Mouse (Mus musculus) CD8-positive naive resting alpha-beta T cell, adult 2 months (primary cell): Measurements from ENCODE around the gene Dmgdh.

Experiments
- DNase-seq, 2 experiments: peaks; one replicate each; pipeline ENCODE4 v3.0.0; 2022; ENCODE audit warnings: low read depth in 2 of 2, low spot score in 2 of 2

Dmgdh gene

DNA sequence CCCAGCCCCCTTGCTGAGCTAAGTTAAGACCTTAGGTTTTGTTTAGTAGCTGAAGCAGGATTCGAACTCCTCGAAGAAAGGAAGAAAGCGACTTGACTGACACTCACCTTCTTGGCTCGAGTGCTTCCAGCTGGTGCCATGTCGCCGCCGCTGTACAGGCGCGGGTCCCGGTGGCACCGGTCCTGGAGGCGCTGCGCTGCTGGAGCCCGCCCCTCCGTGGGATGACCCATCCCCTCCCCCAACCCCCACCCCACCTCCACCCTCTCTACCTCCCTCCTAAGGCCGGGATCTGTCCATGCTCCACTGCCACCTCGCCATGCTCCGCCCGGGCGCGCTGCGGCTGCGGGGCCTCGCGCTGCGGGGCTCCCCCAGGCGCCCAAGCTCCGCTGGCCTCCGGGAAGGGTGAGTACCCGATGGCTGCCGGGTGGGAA, at the start of gene Dmgdh, which contains the start of gene Bhmt2:
Gene Dmgdh, plus strand, starts transcription at position 303 of the 431 bp plus-strand sequence.
Gene Bhmt2, minus strand, starts transcription at position 172 of the 431 bp plus-strand sequence.
- no peak for DNase-seq

DNA sequence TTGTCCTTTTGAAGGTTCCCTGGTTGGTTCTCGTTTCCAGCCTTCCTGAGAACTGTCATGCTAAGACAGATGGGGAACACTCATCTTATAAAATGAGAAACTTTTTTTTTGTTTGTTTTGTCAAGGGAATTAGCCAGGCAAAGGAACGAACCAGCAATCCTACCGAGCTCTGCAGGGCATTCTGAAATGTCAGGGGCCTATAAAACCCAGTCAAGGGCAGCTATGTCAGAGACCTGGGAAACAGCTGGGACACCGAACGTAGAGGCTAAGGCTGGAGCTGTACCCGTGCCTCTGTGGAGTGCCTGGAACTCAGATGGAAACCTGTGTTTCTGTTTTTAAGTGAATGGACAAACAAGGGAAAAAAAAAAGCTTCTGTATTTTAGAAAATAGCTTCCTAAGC, 45.4 kb upstream of the Dmgdh start:
- no peak for DNase-seq

DNA sequence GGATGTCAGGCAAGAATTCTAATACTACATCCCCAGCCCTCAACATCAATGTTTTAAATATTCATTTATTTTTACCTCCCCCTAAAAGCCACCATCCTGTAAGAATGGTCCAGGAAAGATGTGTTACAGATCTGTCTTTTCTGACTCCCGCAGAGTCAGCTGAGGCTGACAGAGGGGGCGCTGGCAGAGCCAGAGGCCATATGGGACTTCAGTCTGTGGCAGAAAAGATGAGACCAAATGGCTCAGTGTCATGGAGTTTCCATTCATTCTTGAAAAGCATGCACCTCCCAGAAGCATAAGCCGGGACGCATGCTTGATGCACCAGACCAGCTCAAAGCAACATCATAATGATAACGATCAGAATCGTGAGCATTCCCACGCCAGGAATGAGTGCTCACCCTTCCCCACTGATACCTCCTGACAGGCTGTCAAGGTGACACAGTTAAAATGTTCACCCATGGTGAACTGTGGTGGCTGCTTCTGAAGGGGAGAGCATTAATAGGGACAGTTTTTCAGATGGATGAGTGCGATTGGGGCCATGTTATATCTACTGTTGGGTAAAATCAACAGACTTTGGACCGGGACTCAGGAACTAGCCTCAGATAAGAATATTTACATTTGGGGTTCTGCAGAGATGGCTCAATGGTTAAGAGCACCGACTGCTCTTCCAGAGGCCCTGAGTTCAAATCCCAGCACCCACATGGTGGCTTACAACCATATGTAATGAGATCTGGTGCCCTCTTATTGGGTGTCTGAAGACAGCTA, 43.1 kb upstream of the Dmgdh start:
- no peak for DNase-seq

DNA sequence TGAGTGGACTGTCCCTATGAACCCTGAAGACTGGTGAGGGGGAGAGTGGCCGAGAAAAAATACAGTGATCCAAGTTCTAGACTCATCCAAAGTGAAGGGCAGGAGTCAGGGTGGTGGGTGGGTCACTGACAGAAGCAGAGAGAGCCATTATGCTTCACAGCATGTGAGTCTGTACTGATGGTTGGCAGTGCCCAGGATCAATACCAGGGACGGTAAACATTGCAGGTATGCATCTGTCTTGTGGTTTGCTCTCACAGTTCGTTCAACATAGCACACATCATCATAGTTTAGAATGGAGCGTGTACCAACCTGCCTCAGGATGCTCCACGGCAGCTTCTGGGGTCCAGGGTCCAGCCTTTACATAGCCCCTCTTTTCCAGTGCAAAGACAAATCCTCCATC, 41.3 kb upstream of the Dmgdh start:
- DNase-seq = no peak

DNA sequence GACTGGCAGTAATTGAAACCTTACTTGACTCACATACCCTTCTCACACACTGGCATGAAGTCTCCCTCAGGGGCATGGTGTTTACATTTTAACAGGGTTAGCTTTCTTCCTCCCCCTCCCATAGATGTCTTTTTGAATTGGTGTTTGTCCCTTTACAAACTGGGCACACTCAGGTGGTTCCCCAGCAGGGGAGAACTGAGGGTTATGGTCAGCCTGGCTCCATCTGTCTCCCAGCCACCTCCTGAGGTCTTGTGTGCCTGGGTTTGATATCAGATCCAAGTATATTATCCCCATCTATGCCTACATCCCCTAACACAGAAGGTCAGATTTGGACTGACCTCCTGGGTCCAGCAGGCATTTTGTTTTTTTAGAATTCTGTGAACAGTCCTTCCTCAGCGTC, 37.7 kb upstream of the Dmgdh start:
- DNase-seq = no peak

DNA sequence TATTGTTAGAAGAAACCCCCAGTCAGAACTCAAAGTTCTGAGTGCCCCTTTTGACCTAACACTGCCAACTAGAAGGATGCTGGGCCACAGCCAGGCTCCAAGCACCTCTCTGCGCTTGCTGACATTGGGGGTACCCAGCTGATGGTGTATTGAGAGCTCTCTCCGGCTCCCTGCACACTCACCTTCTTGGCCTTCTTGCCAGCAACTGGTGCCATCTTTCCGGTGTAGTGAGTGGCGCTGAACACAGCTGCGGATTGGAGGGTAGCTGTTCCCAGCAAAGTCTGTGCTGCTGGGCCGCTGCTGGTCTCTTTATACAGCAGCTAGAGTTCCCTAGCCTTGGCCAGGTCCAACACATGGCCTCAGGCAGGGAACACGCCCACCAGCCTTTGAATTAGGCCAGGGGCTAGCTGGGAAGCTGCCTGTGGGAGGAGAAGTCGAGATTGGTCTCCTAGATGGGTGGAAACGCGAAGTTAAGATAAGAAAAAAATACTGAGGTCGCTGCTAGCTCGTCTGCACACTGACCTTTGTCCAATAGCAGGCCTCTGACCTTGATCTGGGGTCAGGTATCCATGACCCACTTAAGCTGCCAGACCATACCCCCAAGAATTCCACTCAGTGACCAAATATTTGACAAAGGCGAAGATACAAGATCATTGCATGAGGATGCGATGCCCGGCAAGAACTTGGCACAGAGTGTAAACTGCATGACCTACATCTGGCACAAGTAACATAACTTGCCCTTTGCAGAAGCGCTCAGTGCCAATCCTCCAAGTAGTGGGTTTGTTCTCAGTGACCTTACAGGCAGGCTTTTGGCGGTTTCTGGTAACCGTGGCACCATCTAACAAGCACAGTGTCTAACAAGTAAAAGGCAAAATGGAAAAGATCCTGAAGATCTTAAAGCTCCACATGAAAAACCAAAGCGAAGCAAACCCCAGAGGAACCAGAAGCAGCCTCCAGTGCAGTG, 36.7 kb upstream of the Dmgdh start, which contains the start of gene Bhmt:
Gene Bhmt, minus strand, starts transcription at position 680 of the 964 bp plus-strand sequence.
- no peak for DNase-seq

DNA sequence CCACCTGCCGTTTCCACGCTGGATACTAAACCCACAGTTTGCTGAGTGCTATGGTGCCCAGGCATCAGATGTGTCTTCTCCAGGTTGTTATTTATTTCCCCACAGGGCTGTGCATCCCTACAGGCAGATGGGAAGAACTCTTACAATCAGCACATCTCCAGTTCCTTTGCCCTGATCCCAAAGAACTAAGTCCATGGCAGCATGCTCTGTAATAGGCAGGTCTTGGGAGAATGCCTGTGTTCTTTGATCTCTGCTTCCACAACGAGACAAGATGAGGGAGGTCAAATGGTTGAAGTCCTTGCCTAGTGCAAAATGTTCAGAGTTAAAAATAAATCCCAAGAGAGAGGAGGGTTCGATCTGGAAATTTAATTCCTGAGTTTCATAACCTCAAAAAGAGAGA, 34.6 kb upstream of the Dmgdh start:
- no peak for DNase-seq

DNA sequence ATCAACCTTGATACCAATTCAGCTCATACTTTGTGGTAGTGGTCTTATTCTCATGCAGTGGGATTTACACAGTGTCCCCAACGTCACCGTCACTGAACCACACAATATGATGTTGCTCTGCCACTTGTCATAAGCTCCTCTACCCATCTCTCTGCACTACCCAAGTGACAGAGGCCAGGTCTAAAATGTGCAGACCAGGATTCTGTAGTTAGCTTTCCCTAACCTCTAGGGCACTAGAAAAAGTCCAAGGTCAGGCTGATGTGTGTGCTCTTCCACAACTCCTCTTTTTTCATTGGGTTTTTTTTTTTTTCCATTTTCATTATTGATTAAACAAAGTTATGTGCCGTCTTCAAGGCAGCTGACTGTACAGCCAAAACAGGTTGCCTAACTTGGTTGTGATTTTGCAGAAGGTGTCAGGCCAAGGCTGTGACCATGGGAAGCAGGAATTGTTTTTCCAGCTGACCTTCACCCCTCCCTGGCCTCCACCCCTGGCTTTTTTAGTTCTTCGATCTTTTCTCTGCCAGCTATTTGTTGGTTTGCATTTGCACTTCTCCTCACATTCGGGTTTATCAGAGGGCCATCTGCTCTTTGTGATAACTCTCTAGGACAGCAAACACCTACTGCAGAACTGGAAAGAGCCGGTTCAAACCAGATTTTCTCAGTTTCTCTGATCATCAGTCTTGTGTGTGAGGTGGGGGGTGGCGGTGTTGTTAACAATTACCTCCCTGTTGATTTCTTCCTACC, 25.7 kb upstream of the Dmgdh start:
- DNase-seq = no peak

DNA sequence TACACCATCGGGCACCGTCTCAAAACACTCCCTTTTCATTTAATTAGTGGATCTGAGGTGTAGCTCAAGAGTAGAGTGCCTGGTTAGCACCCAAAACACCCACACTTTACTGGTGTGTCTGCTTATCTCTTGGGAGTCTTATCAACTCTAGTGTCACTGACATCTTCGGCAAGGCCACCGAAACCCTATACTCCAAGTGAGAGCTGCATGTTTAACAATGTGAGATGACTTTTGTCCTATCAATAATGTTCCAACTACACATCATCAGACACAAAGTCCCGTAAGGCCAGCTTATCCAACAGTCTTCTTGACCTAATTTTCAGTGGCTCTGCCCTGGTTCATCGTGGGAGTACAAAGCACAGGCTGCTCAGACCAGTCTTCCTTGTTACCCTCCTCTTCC, 20.9 kb upstream of the Dmgdh start:
- DNase-seq = no peak

DNA sequence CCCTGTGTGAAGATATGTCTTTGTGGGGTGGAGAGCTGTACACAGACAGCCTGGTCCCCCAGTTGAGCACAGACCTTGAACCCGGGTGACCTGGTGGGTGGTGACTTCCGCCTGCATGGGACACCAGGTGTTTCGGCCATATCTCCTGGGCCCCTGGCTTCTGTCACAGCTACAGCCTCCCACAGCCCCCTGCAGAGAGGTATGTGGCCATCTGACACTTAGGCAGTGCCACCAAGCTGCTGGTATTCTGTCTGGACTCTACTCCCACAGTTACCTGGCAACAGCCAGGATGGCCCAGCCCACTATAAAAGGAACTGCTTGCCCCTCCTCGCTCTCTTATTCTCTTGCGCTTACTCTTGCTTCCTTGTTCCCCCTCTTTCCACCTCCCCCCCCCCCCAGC, 16.3 kb upstream of the Dmgdh start:
- DNase-seq = no peak

DNA sequence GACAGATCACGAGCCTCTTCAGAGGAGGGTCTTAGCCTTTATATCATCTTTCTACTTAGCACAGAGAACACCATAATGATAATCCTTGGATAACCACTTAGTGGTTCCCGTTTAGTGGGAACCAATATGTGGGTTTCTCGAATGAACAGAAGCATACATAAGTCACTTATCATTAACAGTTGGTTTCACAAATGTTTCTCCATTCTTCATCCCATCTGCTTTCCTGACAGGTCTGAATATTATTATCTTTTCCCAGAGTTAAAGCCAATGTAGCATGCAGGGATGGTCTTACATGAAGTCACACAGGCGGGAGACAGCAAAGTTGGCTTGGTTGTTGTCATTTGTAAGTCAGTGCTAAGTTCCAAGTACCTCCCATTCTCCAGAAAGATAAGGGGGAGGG, 6.6 kb upstream of the Dmgdh start:
- no peak for DNase-seq

DNA sequence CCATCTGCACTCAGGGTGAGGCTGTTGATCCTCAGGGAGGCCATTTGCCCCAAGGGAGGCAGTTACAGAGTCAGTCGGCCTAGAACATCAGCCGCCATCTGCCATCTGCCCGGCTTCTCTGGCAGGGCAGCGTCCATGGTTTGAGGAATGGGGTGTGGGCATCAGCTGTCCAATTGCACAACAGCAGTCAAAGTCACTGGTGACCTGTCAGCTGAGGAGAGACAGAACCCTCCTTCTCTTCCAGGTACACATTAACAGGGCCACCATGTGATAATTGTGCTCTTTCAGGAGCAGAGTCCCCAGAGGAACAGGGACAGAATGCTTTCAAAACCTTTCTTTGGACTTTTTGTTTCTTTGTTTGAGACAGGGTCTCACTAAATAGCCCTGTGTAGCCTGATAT, 1.9 kb upstream of the Dmgdh start:
- no peak for DNase-seq

DNA sequence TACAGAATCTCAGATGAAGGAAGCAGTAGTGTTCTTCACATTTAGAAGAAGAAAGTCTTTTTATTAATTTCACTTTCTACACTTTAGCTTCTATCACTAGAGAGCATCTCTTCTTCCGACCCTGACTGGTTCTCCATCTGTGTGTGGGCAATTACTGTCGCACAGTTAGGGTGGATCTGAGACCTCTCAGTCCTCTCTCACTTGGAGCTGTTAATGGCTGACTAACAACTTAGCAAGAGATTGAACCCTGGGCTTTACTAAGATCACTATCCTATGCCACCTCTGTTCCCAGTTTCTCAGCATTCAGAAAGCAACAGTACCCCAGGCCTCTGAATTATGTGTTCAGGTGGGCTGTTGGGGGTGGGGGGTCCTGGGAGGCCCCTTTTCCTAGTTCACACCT, 937 bp upstream of the Dmgdh start:
- DNase-seq = no peak

DNA sequence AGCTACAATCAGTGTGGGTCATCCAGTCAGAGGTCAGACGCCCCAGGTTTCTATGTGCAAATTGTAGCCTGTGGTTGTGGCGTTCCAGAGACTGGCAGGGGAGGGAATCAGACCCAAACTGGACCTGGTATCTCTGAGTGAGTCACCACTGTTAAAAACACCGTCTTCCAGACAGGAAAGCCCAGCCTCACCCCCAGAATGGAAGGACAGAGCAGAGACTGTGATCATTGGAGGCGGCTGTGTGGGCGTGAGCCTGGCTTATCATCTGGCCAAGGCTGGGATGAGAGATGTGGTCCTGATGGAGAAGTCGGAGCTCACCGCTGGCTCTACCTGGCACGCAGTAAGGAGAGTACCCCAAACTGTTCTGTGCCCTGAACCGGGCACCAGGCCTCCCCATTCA, 2.6 kb downstream of the Dmgdh start:
- DNase-seq = no peak

DNA sequence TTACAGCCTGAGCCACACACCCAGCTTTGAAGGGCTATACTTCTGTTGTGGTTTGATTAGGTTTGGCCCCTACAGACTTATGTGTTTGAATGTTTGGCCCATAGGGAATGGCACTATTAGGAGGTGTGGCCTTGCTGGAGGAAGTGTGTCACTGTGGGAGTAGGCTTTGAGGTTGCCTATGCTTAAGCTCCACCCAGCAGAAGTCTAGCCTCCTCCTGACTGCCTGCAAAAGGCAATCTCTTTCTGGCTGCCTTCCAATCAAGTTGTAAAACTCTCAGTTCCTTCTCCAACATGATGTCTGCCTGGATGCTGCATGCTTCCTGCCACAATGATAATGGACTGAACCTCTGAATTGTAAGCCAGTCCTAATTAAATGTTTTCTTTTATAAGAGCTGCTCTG, 9.1 kb downstream of the Dmgdh start:
- no peak for DNase-seq

DNA sequence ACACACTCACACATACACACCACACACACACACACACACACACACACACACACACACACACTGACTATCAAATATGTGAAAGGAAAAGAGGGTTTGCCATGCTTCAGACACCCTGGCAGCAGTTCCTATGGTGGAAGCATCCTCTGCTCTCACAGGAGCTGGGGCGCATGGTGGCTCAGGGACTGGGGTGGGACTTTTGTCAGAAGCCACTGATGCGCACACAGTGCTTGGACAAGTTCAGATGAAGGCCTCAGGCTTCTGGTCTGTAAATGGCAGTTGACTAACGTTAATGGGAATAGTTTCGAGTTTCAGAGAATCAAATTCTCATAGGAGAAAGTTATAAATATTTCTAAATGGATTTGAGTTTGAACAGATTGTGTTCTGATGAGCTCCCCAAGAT, 11.0 kb downstream of the Dmgdh start:
- no peak for DNase-seq

DNA sequence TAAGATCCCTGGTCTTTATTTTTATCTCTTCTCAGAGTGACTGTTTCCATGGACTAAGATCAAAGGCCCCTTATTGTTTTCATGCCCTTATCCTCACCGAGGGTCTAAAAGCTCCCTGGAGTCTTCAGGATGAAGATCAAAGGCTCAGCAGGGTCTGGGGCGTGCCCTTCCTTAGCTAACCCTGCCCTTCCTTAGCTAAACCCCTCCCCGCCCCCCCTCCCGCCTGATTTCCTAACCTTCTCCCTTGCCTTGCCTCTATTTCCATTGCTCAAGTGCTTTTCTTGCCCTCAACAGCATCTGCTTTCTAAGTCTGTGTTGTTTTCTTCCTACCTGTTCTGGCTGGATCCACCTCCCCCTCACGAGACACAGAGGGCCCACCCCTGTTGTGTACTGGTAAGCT, 13.1 kb downstream of the Dmgdh start:
- no peak for DNase-seq

DNA sequence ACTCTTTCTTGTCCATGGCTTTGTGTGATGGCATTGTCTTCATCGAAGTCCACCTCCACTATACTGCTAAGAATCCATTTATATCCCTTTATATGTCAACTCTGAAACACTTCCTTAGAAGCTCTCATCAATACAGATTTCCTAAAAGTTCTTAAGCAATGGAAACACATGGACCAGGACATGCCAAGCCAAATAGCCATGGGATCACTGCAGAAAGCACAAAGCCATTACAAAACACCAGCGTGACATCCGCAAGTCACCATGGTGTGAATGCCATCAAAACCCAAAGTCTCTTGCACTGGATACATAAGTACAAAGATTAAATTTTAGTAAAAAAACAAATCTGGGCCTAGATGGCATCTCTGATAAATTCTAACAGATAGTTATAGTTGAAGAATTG, 15.3 kb downstream of the Dmgdh start:
- no peak for DNase-seq

DNA sequence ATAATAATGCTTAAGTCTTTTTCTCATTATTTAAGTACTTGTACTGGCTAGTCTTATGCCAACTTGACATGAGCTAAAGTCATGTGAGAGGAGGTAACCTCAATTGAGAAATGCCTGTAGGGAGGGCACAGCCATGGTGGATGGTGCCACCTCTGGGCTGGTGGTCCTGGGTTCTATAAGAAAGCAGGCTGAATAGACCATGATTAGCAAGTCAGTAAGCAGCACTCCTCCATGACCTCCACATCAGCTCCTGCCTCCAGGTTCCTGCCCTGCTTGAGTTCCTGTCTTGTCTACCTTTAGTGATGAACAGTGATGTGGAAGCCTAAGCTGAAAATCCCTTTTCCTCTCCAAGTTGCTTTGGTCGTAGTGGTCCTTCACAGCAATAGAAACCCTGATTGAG, 16.6 kb downstream of the Dmgdh start:
- no peak for DNase-seq

DNA sequence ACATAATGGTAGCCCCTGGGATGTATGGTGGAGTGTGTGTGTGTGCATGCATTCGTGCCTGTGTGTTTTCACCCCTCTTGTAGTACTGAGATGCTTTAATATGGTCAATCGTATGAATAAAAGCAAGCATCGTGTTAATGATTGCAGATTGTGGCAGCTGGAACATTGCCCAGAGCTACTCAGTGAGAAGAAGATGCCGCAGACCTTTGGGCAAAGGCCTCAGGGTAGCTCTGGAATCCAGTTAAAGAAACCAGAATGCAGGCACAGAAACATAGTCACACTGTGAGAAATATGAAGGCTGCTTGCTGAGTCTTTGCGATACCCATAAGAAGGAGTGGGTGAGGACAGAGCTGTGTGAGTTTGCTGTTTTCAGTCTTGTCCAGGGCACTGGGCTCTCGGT, 24.6 kb downstream of the Dmgdh start:
- no peak for DNase-seq

DNA sequence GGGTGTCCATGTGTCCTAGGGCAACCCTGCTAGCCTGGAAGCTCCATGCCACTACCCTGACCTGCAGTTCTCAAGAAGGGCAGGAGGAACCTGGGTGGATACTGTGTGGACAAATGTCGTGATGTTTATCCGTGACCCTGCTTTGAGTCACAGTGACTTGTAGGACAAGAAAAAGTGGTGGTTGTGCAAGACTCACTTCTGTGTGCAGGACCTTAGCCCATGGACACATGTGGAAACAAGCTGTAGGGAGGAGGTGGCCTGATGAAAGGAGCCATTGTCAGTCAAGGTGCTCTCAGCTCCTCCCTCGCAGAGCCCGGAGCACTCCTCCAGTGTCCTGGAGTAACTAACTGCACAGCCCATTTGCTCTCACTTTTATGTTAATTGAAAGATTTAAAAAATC, 31.5 kb downstream of the Dmgdh start:
- DNase-seq = no peak
